Mouse (Mus musculus): ENCODE measurements around the gene Acot8.

DNA sequence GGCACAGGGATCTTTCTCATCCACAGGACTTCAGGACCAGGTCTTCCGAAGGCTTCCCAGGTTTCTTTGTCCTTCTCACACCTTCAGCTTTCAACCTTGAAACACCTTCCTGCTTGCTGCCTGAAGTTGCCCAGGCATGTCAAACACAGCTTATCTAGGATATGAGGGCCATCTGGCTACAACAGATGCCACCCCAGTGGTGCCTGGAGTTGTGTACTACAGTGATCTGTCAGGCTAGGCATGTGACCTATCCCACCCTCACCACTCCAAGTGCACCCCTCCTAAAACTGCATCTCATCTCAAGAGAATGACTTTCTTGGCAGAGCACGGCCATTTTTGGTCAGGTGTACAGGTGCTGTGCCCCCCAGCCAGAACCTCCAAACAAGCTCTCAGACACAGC is 43.2 kb downstream of the Acot8 start:
- TF ChIP-seq CTCF (IDR thresholded peaks at IDR 0.05; ENCODE audit: borderline replicate concordance, extremely low read depth, insufficient read depth, insufficient read length) (no peak), POLR2A (IDR thresholded peaks at IDR 0.05; ENCODE audit: borderline replicate concordance, extremely low read depth, insufficient read depth, insufficient read length, poor library complexity, severe bottlenecking) (no peak)

All from brain, embryonic 14.5 days (tissue).